Mouse (Mus musculus) ES-E14 (cell line): ENCODE measurements at regions not wholly inside any gene's neighbourhood (a gene's known extent, or its start where the extent isn't known, plus 50 kb on each side); places are given as distances from the start of the nearest gene placed in this dataset.
A peak's percentile ranks its signal among the peaks of the same experiment; 100 is the strongest.

ENCODE experiments used
- DNase-seq: peaks from one replicate; pipeline ENCODE4 v3.0.0-alpha.2; 2013; ENCODE audit warnings: low read depth, low spot score
- H3K27ac ChIP-seq: 2 replicates; pipeline ENCODE4 v1.5.1; 2012; ENCODE audit warnings: low read depth, mild to moderate bottlenecking, low read length, moderate library complexity, mixed read lengths; ENCODE audit not compliant: poor library complexity, insufficient read depth, severe bottlenecking
- H3K36me3 ChIP-seq: 2 replicates; pipeline ENCODE4 v1.6.1; 2012; ENCODE audit warnings: mild to moderate bottlenecking, low read length, moderate library complexity, mixed read lengths; ENCODE audit not compliant: control insufficient read depth, poor library complexity, insufficient read depth, severe bottlenecking
- H3K4me1 ChIP-seq, 2 experiments: fragments of 150-350 bp in 1 of 2; sonication (generic) in 1 of 2; 2 replicates each; pipeline ENCODE4 v1.6.1; 2012; ENCODE audit warnings: low read length in 2 of 2, mild to moderate bottlenecking in 1 of 2, mixed read lengths in 1 of 2; ENCODE audit not compliant: control insufficient read depth in 2 of 2, insufficient read depth in 2 of 2, poor library complexity in 1 of 2
- H3K4me3 ChIP-seq, 2 experiments: fragments of 150-350 bp in 1 of 2; sonication (generic) in 1 of 2; 2 replicates each; pipeline ENCODE4 v1.5.1; 2012; ENCODE audit warnings: low read length in 2 of 2, low read depth in 1 of 2, mild to moderate bottlenecking in 1 of 2, mixed read lengths in 1 of 2; ENCODE audit not compliant: insufficient read depth in 1 of 2, poor library complexity in 1 of 2, severe bottlenecking in 1 of 2
- H3K9ac ChIP-seq: 2 replicates; pipeline ENCODE4 v1.6.1; 2012; ENCODE audit warnings: low read depth, mild to moderate bottlenecking, low read length, mixed read lengths; ENCODE audit not compliant: poor library complexity, insufficient read depth, severe bottlenecking
- H3K9me3 ChIP-seq: fragments of 150-350 bp; sonication (generic); 2 replicates; pipeline ENCODE4 v1.6.1; 2012; ENCODE audit warnings: low read depth, mild to moderate bottlenecking, low read length; ENCODE audit not compliant: control insufficient read depth, insufficient read depth
- CHD2 ChIP-seq: IDR thresholded peaks from 2 replicates; pipeline ENCODE4 v1.6.1; 2014; ENCODE audit warnings: mild to moderate bottlenecking, low read depth, low read length, inconsistent platforms
- HCFC1 ChIP-seq: IDR thresholded peaks from 2 replicates; pipeline ENCODE4 v1.6.1; 2012; ENCODE audit warnings: low read length, inconsistent platforms, borderline replicate concordance; ENCODE audit not compliant: insufficient read depth
- MAFK ChIP-seq: IDR thresholded peaks from 2 replicates; pipeline ENCODE4 v1.6.1; 2014; ENCODE audit warnings: mild to moderate bottlenecking, low read depth, low read length, inconsistent platforms; ENCODE audit not compliant: insufficient read depth
- ZC3H11A ChIP-seq: IDR thresholded peaks from 2 replicates; pipeline ENCODE4 v1.6.1; 2012; ENCODE audit warnings: low read depth, mild to moderate bottlenecking, inconsistent platforms, low read length, borderline replicate concordance
- ZNF384 ChIP-seq: IDR thresholded peaks from 2 replicates; pipeline ENCODE4 v1.6.1; 2012; ENCODE audit warnings: low read depth, low read length, inconsistent platforms
- in situ Hi-C, 2 experiments: fragments of 600-800 bp; cut with MboI; formaldehyde crosslinking; loops; one replicate each; pipeline ENCODE4 v1.15.1; 2025; ENCODE audit warnings: low sequenced_read_pairs in 2 of 2, inconsistent platforms in 1 of 2; ENCODE audit not compliant: unreplicated experiment in 2 of 2

DNA sequence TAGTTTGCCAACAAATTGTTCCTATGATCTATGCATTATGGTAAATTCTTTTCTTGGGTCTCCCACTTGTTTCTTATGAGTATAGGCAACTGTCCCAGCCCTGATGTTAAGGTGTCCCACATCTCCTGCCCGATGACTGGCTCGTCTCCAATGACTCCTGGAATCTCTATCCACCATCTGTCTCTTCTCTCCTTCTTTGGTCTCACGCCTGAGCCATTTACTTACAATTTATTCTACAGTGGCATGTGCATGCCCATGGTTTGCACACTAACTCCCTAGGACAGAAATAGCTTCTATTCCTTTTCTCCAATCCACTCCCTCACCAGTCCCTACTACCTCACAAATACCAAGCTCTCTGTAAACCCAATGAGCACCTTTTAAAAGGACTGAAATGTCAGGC lies 127.0 kb downstream of the Gm4791 start:
- TF ChIP-seq ZC3H11A (no peak), HCFC1 (no peak)
- in situ Hi-C loops: no loop called here
- Histone ChIP-seq H3K27ac (no peak overlapping the region), H3K9ac (no peak overlapping the region), H3K4me1 (no peaks in the 10 kb centered on the region), H3K36me3 (no peaks in the 10 kb centered on the region), H3K9me3 (no peaks in the 10 kb centered on the region), H3K4me3 (no peak overlapping the region)
- no peak for DNase-seq

DNA sequence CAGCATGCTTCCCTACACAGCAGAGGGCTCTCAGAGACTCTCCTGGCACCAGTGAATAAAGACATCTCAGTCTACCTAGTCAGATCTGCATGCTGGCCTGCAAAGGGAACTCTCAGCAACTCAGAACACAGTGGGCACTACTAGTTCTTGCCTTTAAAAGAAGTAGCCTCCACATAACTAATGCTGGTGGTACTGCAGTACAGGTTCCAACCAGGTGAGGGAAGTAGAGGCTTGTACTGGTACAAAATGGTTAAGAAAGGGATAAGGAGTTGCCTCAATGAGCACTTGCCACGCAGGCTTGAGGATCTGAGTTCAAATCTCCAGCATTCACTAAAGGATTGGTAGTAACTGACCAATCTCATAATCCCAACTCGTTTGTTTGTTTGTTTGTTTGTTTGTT lies 127.7 kb downstream of the Gm4791 start:
- Histone ChIP-seq H3K4me3 (no peak overlapping the region), H3K36me3 (no peaks in the 10 kb centered on the region), H3K9me3 (no peaks in the 10 kb centered on the region), H3K27ac (no peak overlapping the region), H3K4me1 (no peaks in the 10 kb centered on the region), H3K9ac (no peak overlapping the region)
- DNase-seq: peak; percentile 34
- in situ Hi-C loops: no loop called here
- TF ChIP-seq HCFC1 (no peak), ZC3H11A (peak; percentile 88)

DNA sequence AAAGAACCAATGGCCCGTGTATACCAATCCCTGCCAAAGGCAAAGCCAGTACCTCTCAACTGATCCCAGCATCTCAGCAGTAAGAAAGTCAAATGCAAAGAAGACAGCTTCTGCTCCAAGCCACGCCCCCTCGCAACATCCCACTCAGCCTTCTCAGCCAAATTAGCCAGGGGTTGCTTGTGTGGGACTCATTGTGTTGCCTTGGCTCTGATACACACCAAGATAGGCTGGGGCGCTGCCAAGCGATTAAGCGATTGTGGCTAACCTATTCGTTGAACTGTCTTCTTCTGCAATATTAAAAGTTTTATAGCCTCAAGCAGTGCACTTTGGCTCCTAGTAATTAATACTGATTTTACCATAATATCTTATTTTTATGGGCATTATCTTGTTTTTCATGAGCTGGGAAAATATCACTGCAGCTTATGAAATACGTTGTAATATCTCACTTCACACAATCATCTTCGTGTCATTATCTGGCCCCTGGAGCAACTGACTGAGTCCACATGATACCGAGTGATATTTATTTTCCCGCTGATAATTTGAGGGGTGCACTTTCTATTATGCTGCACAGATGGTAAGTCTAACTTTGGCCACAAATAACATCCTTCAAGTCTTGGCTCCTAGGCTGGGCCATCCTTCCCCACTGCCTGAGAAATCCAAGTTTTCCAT lies 129.3 kb downstream of the Gm4791 start:
- H3K27ac ChIP-seq: no peak overlapping the region
- TF ChIP-seq MAFK (no peak), ZNF384 (no peak), HCFC1 (no peak), CHD2 (no peak), ZC3H11A (no peak)
- H3K4me3 ChIP-seq: no peak overlapping the region
- no peaks in the 10 kb centered on the region for H3K9me3 ChIP-seq
- H3K9ac ChIP-seq: no peak overlapping the region
- H3K36me3 ChIP-seq: no peaks in the 10 kb centered on the region
- H3K4me1 ChIP-seq: no peaks in the 10 kb centered on the region
- in situ Hi-C loops: no loop called here
- no peak for DNase-seq

DNA sequence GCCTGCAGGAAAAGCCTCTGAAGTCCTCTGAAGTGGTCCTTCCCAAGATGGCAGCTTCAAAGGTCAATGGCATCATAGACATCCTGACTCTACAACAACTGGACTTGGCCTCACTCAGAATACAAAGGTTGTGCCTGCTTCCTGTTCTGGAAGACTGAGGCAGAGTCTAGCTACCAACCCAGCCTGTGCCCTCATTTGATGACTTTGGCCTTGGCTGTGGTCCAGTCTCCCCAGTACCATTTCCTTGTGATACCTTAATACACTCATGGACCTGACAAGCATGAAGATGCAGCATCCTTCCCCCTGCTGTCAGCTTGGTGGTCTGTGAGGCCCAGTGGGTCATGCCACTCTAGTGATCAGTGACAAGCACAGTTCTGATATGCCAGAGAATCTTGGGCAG lies 130.6 kb downstream of the Gm4791 start:
- in situ Hi-C loops: no loop called here
- TF ChIP-seq MAFK: no peak
- TF ChIP-seq CHD2: no peak
- TF ChIP-seq HCFC1: no peak
- no peak for TF ChIP-seq ZNF384
- no peak for TF ChIP-seq ZC3H11A
- no peaks in the 10 kb centered on the region for H3K36me3 ChIP-seq

GRCm38 (mm10) chr9:47133454-47133853 lies 134.9 kb downstream of the Gm4791 start:
- Histone ChIP-seq H3K9me3 (no peaks in the 10 kb centered on the region), H3K9ac (no peak overlapping the region), H3K27ac (no peak overlapping the region), H3K36me3 (no peaks in the 10 kb centered on the region), H3K4me1 (no peaks in the 10 kb centered on the region), H3K4me3 (no peak overlapping the region)
- no peak for DNase-seq
- TF ChIP-seq MAFK: no peak
- no peak for TF ChIP-seq CHD2
- TF ChIP-seq HCFC1: no peak
- TF ChIP-seq ZNF384: no peak
- TF ChIP-seq ZC3H11A: no peak
- in situ Hi-C loops: no loop called here

More for the DNA sequence above, 130.6 kb downstream of the Gm4791 start:
- Histone ChIP-seq H3K9ac (no peak overlapping the region), H3K4me1 (no peaks in the 10 kb centered on the region), H3K4me3 (no peak overlapping the region), H3K9me3 (no peaks in the 10 kb centered on the region), H3K27ac (no peak overlapping the region)
- DNase-seq: no peak
